Mouse (Mus musculus) stomach, adult 2 months (tissue): ENCODE results near the gene Atp1a3. TPM values are rescaled to one million over a fixed set of nuclear protein-coding genes. Genes with fewer than 3 reads are reported as not detected.

ENCODE experiments used
- polyA plus RNA-seq: library from polyadenylated mRNA; depleted of rRNA; stranded (reverse); fragments of >200 nt; gene quantifications from 2 replicates; pipeline ENCODE4 v1.2.3, GENCODE M21; 2012; rRNA removed

Atp1a3 gene
- polyA plus RNA-seq: 0.75 and 1.8 TPM in 2 replicates

DNA sequence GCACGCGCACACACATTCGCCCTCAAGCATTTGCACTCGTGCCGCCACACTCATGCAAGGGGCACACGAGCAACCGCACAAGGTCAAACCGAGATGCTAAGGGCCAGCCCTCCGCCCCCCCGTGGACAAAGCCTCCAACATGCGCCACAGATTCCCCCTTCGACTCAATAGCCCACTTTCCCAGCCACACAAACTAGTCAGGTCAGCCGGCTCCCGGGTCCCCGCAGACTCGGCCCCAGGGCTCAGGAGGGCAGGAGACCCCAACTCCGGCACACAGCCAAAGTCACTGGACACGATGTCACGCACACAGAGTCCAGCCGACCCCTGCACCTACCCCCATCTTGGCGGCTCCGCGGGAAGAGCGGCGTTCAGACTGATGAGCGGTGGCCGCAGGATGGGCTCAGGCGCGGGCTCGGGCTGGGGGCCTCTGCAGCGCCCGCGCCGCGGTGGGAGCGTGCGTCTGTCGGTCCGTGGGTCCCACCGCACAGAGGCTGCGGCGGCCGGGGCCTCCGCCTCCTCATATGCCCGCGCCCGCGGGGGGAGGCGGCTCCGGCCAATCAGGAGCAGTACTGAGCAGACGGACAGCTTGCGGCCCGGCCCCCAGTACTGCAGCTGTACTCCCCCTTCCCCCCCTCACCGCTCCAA is at the start of gene Atp1a3:
Atp1a3 (minus strand) TSS at position 538 of the 645 bp plus-strand sequence.

GRCm38 (mm10) chr7:24971972-24972893 is 33.5 kb downstream of the Atp1a3 start, which contains the start of gene Rabac1:
Gene Rabac1 (minus strand): TSS chr7:24972754.

DNA sequence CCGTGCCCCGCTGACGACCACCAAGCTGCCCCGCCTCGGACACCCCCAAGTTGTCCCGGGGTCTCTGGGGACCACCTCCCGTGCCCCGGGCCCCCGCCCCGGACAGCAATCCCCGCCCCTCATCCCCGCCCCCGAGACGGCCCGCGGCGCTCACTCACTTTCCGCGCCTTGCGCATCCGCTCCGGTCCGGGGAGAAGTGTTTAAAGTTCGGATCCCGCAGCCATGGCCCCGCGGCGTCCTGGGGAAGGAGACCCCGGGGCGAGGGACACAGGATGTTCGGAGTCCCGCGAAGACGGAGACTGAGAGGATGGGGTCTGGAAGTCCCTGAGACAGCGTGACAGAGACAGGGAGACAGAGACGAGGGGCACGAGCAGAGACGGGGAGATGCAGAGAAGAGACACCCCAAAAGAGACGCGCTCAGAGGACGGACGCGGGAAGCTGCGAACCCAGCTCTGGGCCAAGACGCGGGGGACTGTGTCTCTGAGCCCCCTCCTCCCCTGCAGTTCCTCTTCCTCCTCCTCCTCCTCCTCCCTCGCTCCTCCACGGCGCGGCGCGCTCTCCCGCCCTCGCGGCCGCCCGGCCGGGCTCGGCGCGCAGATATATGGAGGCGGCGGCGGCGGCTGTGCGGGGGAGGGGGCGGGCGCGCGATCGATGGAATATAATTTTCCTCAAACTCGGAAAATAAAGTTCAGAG is 61.4 kb downstream of the Atp1a3 start, which contains the start of gene Gm4881:
Gm4881 (minus strand) TSS at position 238 of the 694 bp plus-strand sequence.

Other genes starting within 250 kb of the Atp1a3 start
- gene Cd177, start 245.6 kb downstream of the Atp1a3 start, polyA plus RNA-seq: 2.9 and 3.4 TPM in 2 replicates
- 3.0 and 3.4 TPM in 2 replicates for gene Ceacam10, start 228.8 kb downstream of the Atp1a3 start, polyA plus RNA-seq
- gene Gm9844, start 143.7 kb downstream of the Atp1a3 start, polyA plus RNA-seq: 0.25 and 0.78 TPM in 2 replicates
- gene Lypd4, start 136.0 kb downstream of the Atp1a3 start, polyA plus RNA-seq: not detected in 2 replicates
- gene Dmrtc2, start 135.9 kb downstream of the Atp1a3 start, polyA plus RNA-seq: not detected in 2 replicates
- gene Rps19, start 121.6 kb downstream of the Atp1a3 start, polyA plus RNA-seq: 211 and 227 TPM in 2 replicates
- gene Cd79a, start 108.6 kb downstream of the Atp1a3 start, polyA plus RNA-seq: 0.43 and 0.72 TPM in 2 replicates
- 90.9 and 91.2 TPM in 2 replicates for gene Arhgef1, start 103.0 kb downstream of the Atp1a3 start, polyA plus RNA-seq
- not detected in 2 replicates for gene Gm4881, start 61.5 kb downstream of the Atp1a3 start, polyA plus RNA-seq
- gene Rabac1, start 33.2 kb downstream of the Atp1a3 start, polyA plus RNA-seq: 348 and 466 TPM in 2 replicates
- 20.0 and 23.3 TPM in 2 replicates for gene Grik5, start 66.4 kb upstream of the Atp1a3 start, polyA plus RNA-seq
- 22.3 and 26.9 TPM in 2 replicates for gene Zfp574, start 66.6 kb upstream of the Atp1a3 start, polyA plus RNA-seq
- 0.43 and 0.74 TPM in 2 replicates for gene Pou2f2, start 173.8 kb upstream of the Atp1a3 start, polyA plus RNA-seq
- gene Dedd2, start 214.7 kb upstream of the Atp1a3 start, polyA plus RNA-seq: 36.0 and 52.0 TPM in 2 replicates
- 4.5 and 5.4 TPM in 2 replicates for gene Zfp526, start 215.5 kb upstream of the Atp1a3 start, polyA plus RNA-seq
- gene Gsk3a, start 231.9 kb upstream of the Atp1a3 start, polyA plus RNA-seq: 56.6 and 57.3 TPM in 2 replicates
- gene Erf, start 244.8 kb upstream of the Atp1a3 start, polyA plus RNA-seq: 24.7 and 28.1 TPM in 2 replicates